Mouse (Mus musculus) olfactory bulb, adult 2 months (tissue): ENCODE measurements around the gene Irgm1.

ENCODE experiments used
- CTCF ChIP-seq: fragments of 200-500 bp; IDR thresholded peaks from 2 replicates; pipeline ENCODE4 v1.5.1; 2012; ENCODE audit warnings: low read depth, mild to moderate bottlenecking, low read length, moderate library complexity; ENCODE audit not compliant: insufficient read depth
- POLR2A ChIP-seq: fragments of 200-500 bp; IDR thresholded peaks from 2 replicates; pipeline ENCODE4 v1.6.1; 2012; ENCODE audit warnings: mild to moderate bottlenecking, low read depth, low read length, moderate library complexity; ENCODE audit not compliant: insufficient read depth

DNA sequence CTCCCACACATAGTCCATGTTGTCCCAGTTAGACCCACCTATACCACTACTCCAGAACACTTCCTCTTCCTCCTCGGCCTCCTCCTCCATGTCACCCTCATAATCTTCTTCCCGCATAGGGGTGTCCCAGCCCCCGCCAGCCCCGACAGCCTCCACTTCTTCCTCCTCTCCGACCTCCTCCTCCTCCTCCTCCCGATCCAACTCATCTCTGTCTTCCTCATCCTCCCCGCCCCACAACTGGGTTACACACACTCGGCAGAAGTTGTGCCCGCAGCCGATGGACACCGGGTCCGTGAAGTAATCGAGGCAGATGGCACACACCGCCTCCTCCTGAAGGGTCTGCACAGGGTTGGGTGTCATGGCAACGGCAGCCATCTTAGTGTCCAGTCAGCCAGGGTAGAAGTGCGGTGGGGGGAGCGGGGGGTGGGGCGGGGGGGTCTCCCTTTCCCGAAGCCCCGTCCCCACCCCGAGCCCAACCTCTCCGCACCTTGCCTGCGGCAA is 55.2 kb downstream of the Irgm1 start:
- TF ChIP-seq CTCF (no peak), POLR2A (no peak)
